Mouse (Mus musculus) heart, embryonic 15.5 days (tissue): ENCODE results near the gene Olfr288. TPM values are rescaled to one million over a fixed set of nuclear protein-coding genes. Genes with fewer than 3 reads are reported as not detected.

Experiments used
- ATAC-seq: fragments of 200-750 bp; cut with Nextera tagmentation; replicated peaks from 2 replicates; pipeline ENCODE4 v1.8.0; 2017; ENCODE audit warnings: low read depth, moderate TSS enrichment; ENCODE audit not compliant: insufficient number of reproducible peaks, insufficient read depth, low FRiP score
- H3K27ac ChIP-seq: fragments of 300-500 bp; sonication (generic); 2 replicates; pipeline ENCODE4 v1.5.1; 2015; ENCODE audit warnings: mild to moderate bottlenecking, inconsistent platforms
- H3K27me3 ChIP-seq: fragments of 300-500 bp; sonication (generic); 2 replicates; pipeline ENCODE4 v1.6.1; 2015; ENCODE audit warnings: inconsistent platforms
- H3K36me3 ChIP-seq: fragments of 300-500 bp; sonication (generic); 2 replicates; pipeline ENCODE4 v1.6.1; 2015; ENCODE audit warnings: mild to moderate bottlenecking, inconsistent platforms
- H3K4me1 ChIP-seq: fragments of 300-500 bp; sonication (generic); replicated peaks from 2 replicates; pipeline ENCODE4 v1.6.1; 2015; ENCODE audit warnings: inconsistent platforms
- H3K4me2 ChIP-seq: fragments of 300-500 bp; sonication (generic); 2 replicates; pipeline ENCODE4 v1.6.1; 2015; ENCODE audit warnings: inconsistent platforms, mild to moderate bottlenecking, moderate library complexity
- H3K4me3 ChIP-seq: fragments of 300-500 bp; sonication (generic); 2 replicates; pipeline ENCODE4 v1.5.1; 2015; ENCODE audit warnings: mild to moderate bottlenecking, inconsistent platforms
- H3K9ac ChIP-seq: fragments of 300-500 bp; sonication (generic); 2 replicates; pipeline ENCODE4 v1.6.1; 2015; ENCODE audit warnings: mild to moderate bottlenecking, inconsistent platforms
- H3K9me3 ChIP-seq: fragments of 300-500 bp; sonication (generic); replicated peaks from 2 replicates; pipeline ENCODE4 v1.6.1; 2016; ENCODE audit warnings: inconsistent platforms
- WGBS: fragments of 180-500 bp; shearing (Covaris S2); methylation state at CpG from one replicate; pipeline ENCODE4 v1.1.7; 2015; ENCODE audit warnings: mixed read lengths; 5-methylcytosine and 5-hydroxymethylcytosine counted together
- polyA plus RNA-seq: library from polyadenylated mRNA; unstranded; fragments of >200 nt; fragmentation: Nextera tagmentation; extraction: Ambion mirVana; gene quantifications from 2 replicates; pipeline ENCODE4 v1.2.1, GENCODE M21; 2015

Olfr288 gene
- polyA plus RNA-seq, 1 experiment from 2014 or later: not detected

- no peaks in the 10 kb centered on the region for H3K27me3 ChIP-seq
- H3K9ac ChIP-seq: no peak overlapping the region
- H3K4me3 ChIP-seq: no peak overlapping the region
- H3K36me3 ChIP-seq: no peaks in the 10 kb centered on the region
- H3K27ac ChIP-seq: peak overlapping the region; percentile 90
- H3K4me1 ChIP-seq: peaks cover 20% of the 10 kb centered on the region
- H3K4me2 ChIP-seq: peak overlapping the region; percentile 29
- ATAC-seq: peak; percentile 89
- H3K9me3 ChIP-seq: no peaks in the 10 kb centered on the region
- WGBS: 26% methylated on average over 10 of the region's 10 CpGs
These were observed 46.2 kb downstream of the Olfr288 start for GRCm38 (mm10) chr15:98149166-98149602.

GRCm38 (mm10) chr15:98148356-98148755 lies 47.0 kb downstream of the Olfr288 start:
- H3K27ac ChIP-seq: peak overlapping the region; percentile 90
- no peak overlapping the region for H3K9ac ChIP-seq
- H3K4me1 ChIP-seq: peaks cover 22% of the 10 kb centered on the region
- no peak overlapping the region for H3K4me3 ChIP-seq
- ATAC-seq: no peak
- 47% methylated on average over 3 of the region's 3 CpGs for WGBS
- H3K27me3 ChIP-seq: no peaks in the 10 kb centered on the region
- no peaks in the 10 kb centered on the region for H3K9me3 ChIP-seq
- no peak overlapping the region; the same call in 1 of the 2 replicates for H3K4me2 ChIP-seq
- no peaks in the 10 kb centered on the region for H3K36me3 ChIP-seq

GRCm38 (mm10) chr15:98145559-98146181 lies 49.7 kb downstream of the Olfr288 start:
- WGBS: under 1% methylated on average over 38 of the region's 38 CpGs
- H3K36me3 ChIP-seq: peaks cover 17% of the 10 kb centered on the region
- H3K9me3 ChIP-seq: no peaks in the 10 kb centered on the region
- ATAC-seq: peak; percentile 85
- peak overlapping the region; percentile 91 for H3K9ac ChIP-seq
- no peaks in the 10 kb centered on the region for H3K27me3 ChIP-seq
- H3K4me1 ChIP-seq: peaks cover 22% of the 10 kb centered on the region
- peak overlapping the region; percentile 74 for H3K4me3 ChIP-seq
- peak overlapping the region; percentile 79 for H3K4me2 ChIP-seq
- peak overlapping the region; percentile 83 for H3K27ac ChIP-seq

GRCm38 (mm10) chr15:98144861-98145507 lies 50.4 kb downstream of the Olfr288 start:
- peaks cover 24% of the 10 kb centered on the region for H3K36me3 ChIP-seq
- H3K4me1 ChIP-seq: peaks cover 21% of the 10 kb centered on the region
- peak overlapping the region; percentile 91 for H3K9ac ChIP-seq
- H3K9me3 ChIP-seq: no peaks in the 10 kb centered on the region
- H3K27ac ChIP-seq: peak overlapping the region; percentile 83
- H3K27me3 ChIP-seq: no peaks in the 10 kb centered on the region
- 0 out of 2 replicates have a peak, but pooled peaks have one; percentile 6 for ATAC-seq
- peak overlapping the region; percentile 74 for H3K4me3 ChIP-seq
- under 1% methylated on average over 36 of the region's 36 CpGs for WGBS
- peak overlapping the region; percentile 79 for H3K4me2 ChIP-seq

- Histone ChIP-seq H3K9ac (no peak overlapping the region), H3K4me3 (no peak overlapping the region), H3K9me3 (no peaks in the 10 kb centered on the region), H3K4me2 (no peak overlapping the region), H3K4me1 (peaks cover 11% of the 10 kb centered on the region), H3K27me3 (no peaks in the 10 kb centered on the region), H3K27ac (no peak overlapping the region), H3K36me3 (peaks cover 45% of the 10 kb centered on the region)
- ATAC-seq: no peak
- 83% methylated on average over 10 of the region's 10 CpGs for WGBS
These were observed 52.8 kb downstream of the Olfr288 start for GRCm38 (mm10) chr15:98142515-98142914.

GRCm38 (mm10) chr15:98140809-98141208 lies 54.5 kb downstream of the Olfr288 start:
- no peak for ATAC-seq
- H3K9me3 ChIP-seq: no peaks in the 10 kb centered on the region
- WGBS: 78% methylated on average over 5 of the region's 5 CpGs

GRCm38 (mm10) chr15:98139763-98140162 lies 55.6 kb downstream of the Olfr288 start:
- Histone ChIP-seq H3K36me3 (peaks cover 71% of the 10 kb centered on the region), H3K27me3 (no peaks in the 10 kb centered on the region), H3K9ac (no peak overlapping the region), H3K27ac (no peak overlapping the region), H3K9me3 (no peaks in the 10 kb centered on the region), H3K4me2 (no peak overlapping the region), H3K4me1 (peaks cover 10% of the 10 kb centered on the region), H3K4me3 (no peak overlapping the region)
- ATAC-seq: no peak
- 85% methylated on average over 7 of the region's 7 CpGs for WGBS

More at GRCm38 (mm10) chr15:98140809-98141208, 54.5 kb downstream of the Olfr288 start:
- Histone ChIP-seq H3K4me2 (no peak overlapping the region), H3K36me3 (peaks cover 60% of the 10 kb centered on the region), H3K27me3 (no peaks in the 10 kb centered on the region), H3K4me1 (peaks cover 11% of the 10 kb centered on the region), H3K27ac (no peak overlapping the region), H3K4me3 (no peak overlapping the region), H3K9ac (no peak overlapping the region)

- Histone ChIP-seq H3K9me3 (no peaks in the 10 kb centered on the region), H3K9ac (no peak overlapping the region), H3K4me1 (0 out of 2 replicates have a peak, but pooled peaks cover 2% of the 10 kb centered on the region), H3K36me3 (peaks cover 91% of the 10 kb centered on the region), H3K4me2 (no peak overlapping the region), H3K4me3 (no peak overlapping the region), H3K27ac (no peak overlapping the region), H3K27me3 (no peaks in the 10 kb centered on the region)
- ATAC-seq: no peak
- 88% methylated on average over 9 of the region's 9 CpGs for WGBS
These were observed 58.5 kb downstream of the Olfr288 start for GRCm38 (mm10) chr15:98136871-98137270.

Other genes starting within 250 kb of the Olfr288 start
- 31.9 and 40.5 TPM in 2 replicates for gene Tmem106c, start 231.3 kb downstream of the Olfr288 start, polyA plus RNA-seq
- 8.3 and 35.1 TPM in 2 replicates for gene Col2a1, start 190.8 kb downstream of the Olfr288 start, polyA plus RNA-seq
- gene Pfkm, start 103.0 kb downstream of the Olfr288 start, polyA plus RNA-seq: 119 and 127 TPM in 2 replicates
- gene Senp1, start 101.8 kb downstream of the Olfr288 start, polyA plus RNA-seq: 16.7 and 19.0 TPM in 2 replicates
- gene Asb8, start 29.9 kb downstream of the Olfr288 start, polyA plus RNA-seq: 77.6 and 78.1 TPM in 2 replicates
- gene Ccdc184, start 28.4 kb downstream of the Olfr288 start, polyA plus RNA-seq: 1.6 and 1.7 TPM in 2 replicates
- not detected in 2 replicates for gene Gm44579, start 25.4 kb upstream of the Olfr288 start, polyA plus RNA-seq
- not detected in 2 replicates for gene Olfr287, start 25.5 kb upstream of the Olfr288 start, polyA plus RNA-seq
- gene Olfr286, start 38.9 kb upstream of the Olfr288 start, polyA plus RNA-seq: not detected in 2 replicates
- not detected in 2 replicates for gene H1fnt, start 61.8 kb upstream of the Olfr288 start, polyA plus RNA-seq
- 1.1 and 1.8 TPM in 2 replicates for gene Zfp641, start 100.6 kb upstream of the Olfr288 start, polyA plus RNA-seq
- not detected in 2 replicates for gene Olfr285, start 121.8 kb upstream of the Olfr288 start, polyA plus RNA-seq
- not detected in 2 replicates for gene Olfr284, start 145.4 kb upstream of the Olfr288 start, polyA plus RNA-seq
- gene Olfr283, start 185.4 kb upstream of the Olfr288 start, polyA plus RNA-seq: not detected in 2 replicates
- not detected in 2 replicates for gene Olfr282, start 235.7 kb upstream of the Olfr288 start, polyA plus RNA-seq